Mouse (Mus musculus): Measurements from ENCODE around the gene Rad21l. TPM values are rescaled to one million over a fixed set of nuclear protein-coding genes. Genes with fewer than 3 reads are reported as not detected.
A peak's percentile ranks its signal among the peaks of the same experiment; 100 is the strongest.

The Rad21l gene
- total and polyA plus RNA-seq, 2 experiments from 2014 or later = not detected

- peak overlapping the region; percentile 70 for H3K9ac ChIP-seq (replicated peaks; ENCODE audit: low read depth, low read length)
- no peaks in the 10 kb centered on the region for H3K36me3 ChIP-seq (replicated peaks; ENCODE audit: control insufficient read depth, insufficient read depth, low read length)
- 0 out of 2 replicates have a peak, but pooled peaks cover 4% of the 10 kb centered on the region for H3K4me1 ChIP-seq (ENCODE audit: control insufficient read depth, insufficient read depth)
- H3K27me3 ChIP-seq (ENCODE audit: control insufficient read depth, insufficient read depth, low read length) = peaks cover 38% of the 10 kb centered on the region
- TF ChIP-seq EP300 (IDR thresholded peaks at IDR 0.05; ENCODE audit: low read depth) (no peak), CTCF (IDR thresholded peaks at IDR 0.05; ENCODE audit: low read depth) (0 out of 2 replicates have a peak, but pooled peaks have one; percentile 12)
- DNase-seq (ENCODE audit: low spot score) = peak; percentile 16
- under 1% methylated on average over 61 of the region's 97 CpGs for WGBS
- no peak overlapping the region for H3K27ac ChIP-seq (ENCODE audit: low read depth)
- no peaks in the 10 kb centered on the region for H3K9me3 ChIP-seq (replicated peaks; ENCODE audit: control insufficient read depth, low read length)
- H3K4me3 ChIP-seq (ENCODE audit: low read depth, low read length) = peak overlapping the region; percentile 64
- peak; percentile 72 for ATAC-seq (ENCODE audit: insufficient read depth, low read depth)
- peak overlapping the region; percentile 100 for H3K4me2 ChIP-seq (ENCODE audit: low read depth, low read length)
Observed at GRCm38 (mm10) chr2:151702146-151702850, 34.0 kb upstream of the Rad21l start.

GRCm38 (mm10) chr2:151701231-151702145 is 33.2 kb upstream of the Rad21l start, which contains the start of gene Tmem74b:
Gene Tmem74b, plus strand, starts transcription at chr2:151702008.
- H3K36me3 ChIP-seq (replicated peaks; ENCODE audit: control insufficient read depth, insufficient read depth, low read length) = no peaks in the 10 kb centered on the region
- H3K27ac ChIP-seq (ENCODE audit: low read depth) = no peak within 1 kb of the TSS
- peaks cover 38% of the 10 kb centered on the region for H3K27me3 ChIP-seq (ENCODE audit: control insufficient read depth, insufficient read depth, low read length)
- peak within 1 kb of the TSS; percentile 70 for H3K9ac ChIP-seq (replicated peaks; ENCODE audit: low read depth, low read length)
- H3K4me3 ChIP-seq (ENCODE audit: low read depth, low read length) = peak within 1 kb of the TSS; percentile 64
- TF ChIP-seq CTCF (IDR thresholded peaks at IDR 0.05; ENCODE audit: low read depth) (no peak), EP300 (IDR thresholded peaks at IDR 0.05; ENCODE audit: low read depth) (no peak)
- 0 out of 2 replicates have a peak, but pooled peaks cover 4% of the 10 kb centered on the region for H3K4me1 ChIP-seq (ENCODE audit: control insufficient read depth, insufficient read depth)
- peak within 1 kb of the TSS; percentile 100 for H3K4me2 ChIP-seq (ENCODE audit: low read depth, low read length)
- ATAC-seq (ENCODE audit: insufficient read depth, low read depth) (0 out of 2 replicates have a peak, but pooled peaks have one; percentile 3), DNase-seq (ENCODE audit: low spot score) (no peak)
- 7% methylated on average over 25 of the region's 25 CpGs for WGBS
- no peaks in the 10 kb centered on the region for H3K9me3 ChIP-seq (replicated peaks; ENCODE audit: control insufficient read depth, low read length)

GRCm38 (mm10) chr2:151682976-151683375 is 14.6 kb upstream of the Rad21l start:
- H3K9ac ChIP-seq (replicated peaks; ENCODE audit: low read depth, low read length) = no peak overlapping the region
- H3K4me1 ChIP-seq (ENCODE audit: control insufficient read depth, insufficient read depth) = no peaks in the 10 kb centered on the region
- H3K27ac ChIP-seq (ENCODE audit: low read depth) = no peak overlapping the region
- no peak for TF ChIP-seq CTCF (IDR thresholded peaks at IDR 0.05; ENCODE audit: low read depth)
- TF ChIP-seq EP300 (IDR thresholded peaks at IDR 0.05; ENCODE audit: low read depth) = no peak
- H3K27me3 ChIP-seq (ENCODE audit: control insufficient read depth, insufficient read depth, low read length) = 0 out of 2 replicates have a peak, but pooled peaks cover 4% of the 10 kb centered on the region
- WGBS = 77% methylated on average over 4 of the region's 4 CpGs
- no peak overlapping the region for H3K4me3 ChIP-seq (ENCODE audit: low read depth, low read length)
- no peak for DNase-seq (ENCODE audit: low spot score)
- ATAC-seq (ENCODE audit: insufficient read depth, low read depth) = no peak
- no peak overlapping the region for H3K4me2 ChIP-seq (ENCODE audit: low read depth, low read length)
- no peaks in the 10 kb centered on the region for H3K9me3 ChIP-seq (replicated peaks; ENCODE audit: control insufficient read depth, low read length)
- no peaks in the 10 kb centered on the region for H3K36me3 ChIP-seq (replicated peaks; ENCODE audit: control insufficient read depth, insufficient read depth, low read length)

GRCm38 (mm10) chr2:151682357-151682756 is 14.0 kb upstream of the Rad21l start:
- WGBS = 59% methylated on average over 3 of the region's 3 CpGs
- Histone ChIP-seq H3K9ac (replicated peaks; ENCODE audit: low read depth, low read length) (no peak overlapping the region), H3K4me1 (ENCODE audit: control insufficient read depth, insufficient read depth) (no peaks in the 10 kb centered on the region), H3K4me2 (ENCODE audit: low read depth, low read length) (no peak overlapping the region), H3K27me3 (ENCODE audit: control insufficient read depth, insufficient read depth, low read length) (0 out of 2 replicates have a peak, but pooled peaks cover 4% of the 10 kb centered on the region), H3K9me3 (replicated peaks; ENCODE audit: control insufficient read depth, low read length) (no peaks in the 10 kb centered on the region), H3K36me3 (replicated peaks; ENCODE audit: control insufficient read depth, insufficient read depth, low read length) (no peaks in the 10 kb centered on the region), H3K4me3 (ENCODE audit: low read depth, low read length) (no peak overlapping the region), H3K27ac (ENCODE audit: low read depth) (no peak overlapping the region)
- no peak for ATAC-seq (ENCODE audit: insufficient read depth, low read depth)
- DNase-seq (ENCODE audit: low spot score) = peak; percentile 22
- TF ChIP-seq EP300 (IDR thresholded peaks at IDR 0.05; ENCODE audit: low read depth) = no peak
- TF ChIP-seq CTCF (IDR thresholded peaks at IDR 0.05; ENCODE audit: low read depth) = peak; percentile 62

GRCm38 (mm10) chr2:151676234-151676633 is 7.9 kb upstream of the Rad21l start:
- no peak for DNase-seq (ENCODE audit: low spot score)
- Histone ChIP-seq H3K4me2 (ENCODE audit: low read depth, low read length) (no peak overlapping the region), H3K9me3 (replicated peaks; ENCODE audit: control insufficient read depth, low read length) (no peaks in the 10 kb centered on the region), H3K4me3 (ENCODE audit: low read depth, low read length) (no peak overlapping the region), H3K36me3 (replicated peaks; ENCODE audit: control insufficient read depth, insufficient read depth, low read length) (no peaks in the 10 kb centered on the region), H3K9ac (replicated peaks; ENCODE audit: low read depth, low read length) (no peak overlapping the region), H3K4me1 (ENCODE audit: control insufficient read depth, insufficient read depth) (no peaks in the 10 kb centered on the region), H3K27ac (ENCODE audit: low read depth) (no peak overlapping the region), H3K27me3 (ENCODE audit: control insufficient read depth, insufficient read depth, low read length) (no peaks in the 10 kb centered on the region)
- WGBS = 49% methylated on average over 2 of the region's 2 CpGs
- no peak for ATAC-seq (ENCODE audit: insufficient read depth, low read depth)
- TF ChIP-seq CTCF (IDR thresholded peaks at IDR 0.05; ENCODE audit: low read depth) (no peak), EP300 (IDR thresholded peaks at IDR 0.05; ENCODE audit: low read depth) (no peak)
